38 mouse cellular contexts compared by ENCODE assay signal in genomic region chr9:72936301-72936700, GRCm38 (mm10). TPM values are rescaled to one million over a fixed set of nuclear protein-coding genes. Genes with fewer than 3 reads are reported as not detected.
DNase-seq lines count a peak whose midpoint lies in the region; ATAC-seq and TF ChIP-seq lines count a peak whose summit lies in the region.
"Had no signal": no experiment of that assay in that cellular context is flagged by ENCODE, and none has a peak within 500 bp of the region (broad histone marks: within the 10 kb centered on the region; RNA-seq: fewer than 3 reads in every experiment).

No protein-coding gene starts in this region.

- TF ChIP-seq CTCF in forebrain, postnatal 0 days (IDR thresholded peaks at IDR 0.05; ENCODE audit: low read depth), result no peak
- TF ChIP-seq CTCF in liver, adult 2 months (IDR thresholded peaks at IDR 0.05; ENCODE audit: low read depth, low read length), result no peak
- TF ChIP-seq CTCF in kidney, adult 2 months (conservative IDR thresholded peaks at IDR 0.05; ENCODE audit: insufficient read depth, insufficient read length, low read depth, low read length), result no peak

- no peak overlapping the region for H3K9ac ChIP-seq in forebrain, postnatal 0 days
- H3K9ac ChIP-seq in liver, adult 2 months (ENCODE audit: low read depth, low read length), result no peak overlapping the region
- H3K9ac ChIP-seq in liver, embryonic 12.5 days, result no peak overlapping the region
- H3K9ac ChIP-seq: embryonic facial prominence, embryonic 12.5 days; heart, embryonic 13.5 days; intestine, embryonic 15.5 days; lung, embryonic 14.5 days had no signal

- no peaks in the 10 kb centered on the region for H3K4me1 ChIP-seq in forebrain, postnatal 0 days (ENCODE audit: insufficient read depth)
- no peaks in the 10 kb centered on the region for H3K4me1 ChIP-seq in forebrain, embryonic 10.5 days
- no peaks in the 10 kb centered on the region for H3K4me1 ChIP-seq in liver, adult 2 months (ENCODE audit: control insufficient read depth, insufficient read depth, low read length)
- H3K4me1 ChIP-seq in liver, embryonic 12.5 days, result no peaks in the 10 kb centered on the region
- H3K4me1 ChIP-seq in kidney, adult 2 months (ENCODE audit: control insufficient read depth, insufficient read depth, low read length), result no peaks in the 10 kb centered on the region
- H3K4me1 ChIP-seq: embryonic facial prominence, embryonic 12.5 days; heart, embryonic 13.5 days; hindbrain, embryonic 10.5 days; intestine, embryonic 15.5 days had no signal

- H3K27me3 ChIP-seq in forebrain, postnatal 0 days (ENCODE audit: insufficient read depth, low read length), result no peaks in the 10 kb centered on the region
- no peaks in the 10 kb centered on the region for H3K27me3 ChIP-seq in forebrain, embryonic 10.5 days (ENCODE audit: poor library complexity, severe bottlenecking)
- no peaks in the 10 kb centered on the region for H3K27me3 ChIP-seq in liver, adult 2 months (ENCODE audit: control insufficient read depth, insufficient read depth, low read length)
- H3K27me3 ChIP-seq in liver, embryonic 12.5 days (replicated peaks), result no peaks in the 10 kb centered on the region
- no peaks in the 10 kb centered on the region for H3K27me3 ChIP-seq in kidney, adult 2 months (replicated peaks; ENCODE audit: control insufficient read depth, insufficient read depth, low read length)
- H3K27me3 ChIP-seq: embryonic facial prominence, embryonic 12.5 days; heart, embryonic 13.5 days; intestine, embryonic 15.5 days had no signal

- H3K4me2 ChIP-seq in forebrain, postnatal 0 days (ENCODE audit: low read depth), result no peak overlapping the region
- no peak overlapping the region for H3K4me2 ChIP-seq in liver, embryonic 12.5 days
- H3K4me2 ChIP-seq: embryonic facial prominence, embryonic 12.5 days; heart, embryonic 13.5 days; intestine, embryonic 15.5 days; lung, embryonic 14.5 days had no signal

- no peak for TF ChIP-seq POLR2A in liver, adult 2 months (IDR thresholded peaks at IDR 0.05; ENCODE audit: extremely low read depth, insufficient read depth, low read length)
- TF ChIP-seq POLR2A in kidney, adult 2 months (IDR thresholded peaks at IDR 0.05; ENCODE audit: low read depth, low read length), result no peak

- ATAC-seq in forebrain, postnatal 0 days, result no peak
- ATAC-seq in liver, embryonic 12.5 days, result no peak
- ATAC-seq: CD4-positive, CD25-positive, alpha-beta regulatory T cell, adult 4 months; hindbrain, postnatal 0 days; intestine, embryonic 15.5 days; midbrain, embryonic 16.5 days had no signal

- H3K79me2 ChIP-seq in liver, adult 2 months (ENCODE audit: control insufficient read depth, insufficient read depth, low read length), result no peaks in the 10 kb centered on the region

- DNase-seq in forebrain, postnatal 0 days, result no peak
- no peak for DNase-seq in forebrain, embryonic 10.5 days (ENCODE audit: extremely low spot score, low spot score)
- DNase-seq in liver, adult 2 months (ENCODE audit: extremely low read depth, low read depth, low spot score), result peak; percentile 83
- DNase-seq in gonadal fat pad, adult 2 months (ENCODE audit: low read depth), result peak; percentile 52
- DNase-seq in lung, postnatal 25 days (ENCODE audit: low spot score), result peak; percentile 79
- no peak for DNase-seq in ovary, postnatal 14 days (ENCODE audit: low spot score)
- no peak for DNase-seq in kidney, adult 2 months
- DNase-seq: adrenal gland, adult 8-10 months; cerebellum, adult 11 months; cerebellum, adult 9-10 months; embryo, embryonic 11 days; gastrocnemius, postnatal 25 days; heart, postnatal 10 days; kidney, adult 8-10 months; kidney, postnatal 4 days; liver; lung, embryonic 14.5 days; right cerebral cortex, adult 18-20 months; right cerebral cortex, postnatal 4 days; thymus, adult 18-20 months; thymus, postnatal 25 days had no signal

- WGBS in forebrain, postnatal 0 days, result 72% methylated on average over 2 of the region's 2 CpGs
- WGBS in forebrain, embryonic 10.5 days, result 78% methylated on average over 2 of the region's 2 CpGs
- 26% methylated on average over 2 of the region's 2 CpGs for WGBS in liver, adult 2 months
- WGBS in liver, embryonic 12.5 days (ENCODE audit: insufficient replicate concordance), result 49% methylated on average over 2 of the region's 2 CpGs
- 87% methylated on average over 2 of the region's 2 CpGs for WGBS in kidney, adult 2 months

- H3K36me3 ChIP-seq in forebrain, postnatal 0 days (ENCODE audit: insufficient read depth), result no peaks in the 10 kb centered on the region
- peaks cover 40% of the 10 kb centered on the region for H3K36me3 ChIP-seq in forebrain, embryonic 10.5 days (replicated peaks)
- H3K36me3 ChIP-seq in liver, adult 2 months (ENCODE audit: control insufficient read depth, insufficient read depth, low read length), result no peaks in the 10 kb centered on the region
- no peaks in the 10 kb centered on the region for H3K36me3 ChIP-seq in liver, embryonic 12.5 days
- H3K36me3 ChIP-seq in kidney, adult 2 months (ENCODE audit: control insufficient read depth, insufficient read depth, low read length), result no peaks in the 10 kb centered on the region
- H3K36me3 ChIP-seq: intestine, embryonic 15.5 days had no signal

- H3K4me3 ChIP-seq in forebrain, postnatal 0 days (ENCODE audit: low read depth, low read length), result no peak overlapping the region
- H3K4me3 ChIP-seq in forebrain, embryonic 10.5 days, result no peak overlapping the region
- no peak overlapping the region for H3K4me3 ChIP-seq in liver, adult 2 months (ENCODE audit: insufficient read depth, low read depth, low read length)
- no peak overlapping the region for H3K4me3 ChIP-seq in liver, embryonic 12.5 days
- H3K4me3 ChIP-seq in kidney, adult 2 months (ENCODE audit: insufficient read depth, low read depth, low read length), result no peak overlapping the region
- H3K4me3 ChIP-seq: embryonic facial prominence, embryonic 12.5 days; heart, embryonic 13.5 days; hindbrain, embryonic 10.5 days; intestine, embryonic 15.5 days; midbrain, embryonic 10.5 days had no signal

- no peaks in the 10 kb centered on the region for H3K9me3 ChIP-seq in forebrain, postnatal 0 days (ENCODE audit: low read length)
- H3K9me3 ChIP-seq in forebrain, embryonic 10.5 days, result peaks cover 6% of the 10 kb centered on the region; the same call in 1 of the 2 replicates
- no peaks in the 10 kb centered on the region; the same call in 1 of the 2 replicates for H3K9me3 ChIP-seq in liver, embryonic 12.5 days (replicated peaks)
- H3K9me3 ChIP-seq: embryonic facial prominence, embryonic 12.5 days; heart, embryonic 13.5 days; intestine, embryonic 15.5 days had no signal

- 0 out of 2 replicates have a peak overlapping the region, but pooled peaks have one; percentile 4 for H3K27ac ChIP-seq in forebrain, postnatal 0 days (ENCODE audit: low read depth, low read length)
- H3K27ac ChIP-seq in forebrain, embryonic 10.5 days, result no peak overlapping the region
- H3K27ac ChIP-seq in liver, adult 2 months (replicated peaks; ENCODE audit: insufficient read depth, low read depth, low read length), result no peak overlapping the region
- H3K27ac ChIP-seq in liver, embryonic 12.5 days, result no peak overlapping the region
- H3K27ac ChIP-seq in kidney, adult 2 months (ENCODE audit: insufficient read depth, low read depth, low read length), result no peak overlapping the region
- H3K27ac ChIP-seq: embryonic facial prominence, embryonic 12.5 days; heart, embryonic 13.5 days; hindbrain, embryonic 10.5 days; hindbrain, postnatal 0 days; intestine, embryonic 15.5 days; kidney, postnatal 0 days; midbrain, embryonic 10.5 days; stomach, postnatal 0 days had no signal

RNA-seq across cellular contexts. Expression of gene Pygo1, which starts 10.9 kb away (rescaled TPM):
- total RNA-seq in forebrain, postnatal 0 days (2014; rRNA removed), result 34.6 and 41.7 TPM in 2 replicates
- 5.7 and 9.6 TPM in 2 replicates for polyA plus RNA-seq in forebrain, postnatal 0 days (2015; fragmentation: Nextera tagmentation; extraction: Ambion mirVana)
- polyA plus RNA-seq in forebrain, embryonic 10.5 days (2016; fragmentation: Nextera tagmentation; extraction: Ambion mirVana), result 5.2 and 5.5 TPM in 2 replicates
- total RNA-seq in liver, adult 2 months (2014; rRNA removed), result 0.20 and 0.46 TPM in 2 replicates
- 0.21 and 0.22 TPM in 2 replicates for polyA plus RNA-seq in liver, adult 2 months (2012; rRNA removed)
- 0.35 and 0.48 TPM in 2 replicates for polyA plus RNA-seq in liver, embryonic 12.5 days (2016; fragmentation: Nextera tagmentation; extraction: Ambion mirVana)
- polyA plus RNA-seq in gonadal fat pad, adult 2 months (2012; rRNA removed), result 0.76 and 1.1 TPM in 2 replicates
- 0.22 and 0.38 TPM in 2 replicates for polyA plus RNA-seq in kidney, adult 2 months (2012; rRNA removed)
- total RNA-seq: megakaryocyte progenitor cell, adult 5-6 weeks; neutrophil, adult 5-6 weeks had no signal
- polyA plus RNA-seq: CD4-positive, CD25-positive, alpha-beta regulatory T cell, adult 4 months had no signal

RNA-seq across cellular contexts. Expression of gene Dyx1c1, which starts 22.3 kb away (rescaled TPM):
- total RNA-seq in forebrain, postnatal 0 days (2014; rRNA removed), result 1.0 and 2.9 TPM in 2 replicates
- 2.6 and 3.2 TPM in 2 replicates for polyA plus RNA-seq in forebrain, postnatal 0 days (2015; fragmentation: Nextera tagmentation; extraction: Ambion mirVana)
- polyA plus RNA-seq in forebrain, embryonic 10.5 days (2016; fragmentation: Nextera tagmentation; extraction: Ambion mirVana), result 1.5 and 1.8 TPM in 2 replicates
- 0.09 and 0.20 TPM in 2 replicates for total RNA-seq in liver, adult 2 months (2014; rRNA removed)
- polyA plus RNA-seq in liver, adult 2 months (2012; rRNA removed), result 0.05 and 0.24 TPM in 2 replicates
- 0.10 and 0.37 TPM in 2 replicates for polyA plus RNA-seq in liver, embryonic 12.5 days (2016; fragmentation: Nextera tagmentation; extraction: Ambion mirVana)
- 1.1 and 1.8 TPM in 2 replicates for polyA plus RNA-seq in gonadal fat pad, adult 2 months (2012; rRNA removed)
- 1.1 and 1.3 TPM in 2 replicates for polyA plus RNA-seq in kidney, adult 2 months (2012; rRNA removed)

RNA-seq across cellular contexts. Expression of gene Gm44503, which starts 22.4 kb away (rescaled TPM):
- total RNA-seq in forebrain, postnatal 0 days (2014; rRNA removed), result 0.10 TPM in 1 of 2 replicates, not detected in the other
- polyA plus RNA-seq in forebrain, postnatal 0 days (2015; fragmentation: Nextera tagmentation; extraction: Ambion mirVana), result not detected in 2 replicates
- polyA plus RNA-seq in forebrain, embryonic 10.5 days (2016; fragmentation: Nextera tagmentation; extraction: Ambion mirVana), result not detected in 2 replicates
- total RNA-seq in liver, adult 2 months (2014; rRNA removed), result not detected in 2 replicates
- polyA plus RNA-seq in liver, adult 2 months (2012; rRNA removed), result not detected in 2 replicates
- 0.13 TPM in 1 of 2 replicates, not detected in the other for polyA plus RNA-seq in liver, embryonic 12.5 days (2016; fragmentation: Nextera tagmentation; extraction: Ambion mirVana)
- not detected in 2 replicates for polyA plus RNA-seq in gonadal fat pad, adult 2 months (2012; rRNA removed)
- not detected in 2 replicates for polyA plus RNA-seq in kidney, adult 2 months (2012; rRNA removed)
- total RNA-seq: adrenal gland, adult 8-10 months; gastrocnemius, postnatal 25 days; heart, adult 8-10 months; heart, postnatal 10 days; hindbrain, postnatal 0 days; megakaryocyte progenitor cell, adult 5-6 weeks had no signal
- polyA plus RNA-seq: embryonic facial prominence, embryonic 12.5 days; heart, embryonic 13.5 days; hindbrain, embryonic 10.5 days; hindbrain, postnatal 0 days; intestine, embryonic 15.5 days; kidney, postnatal 0 days; limb, embryonic 11.5 days; lung, embryonic 14.5 days; midbrain, embryonic 10.5 days; midbrain, embryonic 16.5 days; neural tube, embryonic 11.5 days; spleen, adult 2 months; stomach, postnatal 0 days had no signal

RNA-seq across cellular contexts. Expression of gene Ccpg1os, which starts 48.9 kb away (rescaled TPM):
- 24.7 and 26.8 TPM in 2 replicates for total RNA-seq in forebrain, postnatal 0 days (2014; rRNA removed)
- 18.8 and 22.7 TPM in 2 replicates for polyA plus RNA-seq in forebrain, postnatal 0 days (2015; fragmentation: Nextera tagmentation; extraction: Ambion mirVana)
- 15.4 and 18.7 TPM in 2 replicates for polyA plus RNA-seq in forebrain, embryonic 10.5 days (2016; fragmentation: Nextera tagmentation; extraction: Ambion mirVana)
- 11.9 and 15.8 TPM in 2 replicates for total RNA-seq in liver, adult 2 months (2014; rRNA removed)
- polyA plus RNA-seq in liver, adult 2 months (2012; rRNA removed), result 9.4 and 10.1 TPM in 2 replicates
- polyA plus RNA-seq in liver, embryonic 12.5 days (2016; fragmentation: Nextera tagmentation; extraction: Ambion mirVana), result 4.4 and 4.6 TPM in 2 replicates
- 25.7 and 31.6 TPM in 2 replicates for polyA plus RNA-seq in gonadal fat pad, adult 2 months (2012; rRNA removed)
- 29.1 and 34.8 TPM in 2 replicates for polyA plus RNA-seq in kidney, adult 2 months (2012; rRNA removed)

RNA-seq across cellular contexts. Expression of gene Ccpg1, which starts 48.9 kb away (rescaled TPM):
- 31.0 and 31.9 TPM in 2 replicates for total RNA-seq in forebrain, postnatal 0 days (2014; rRNA removed)
- polyA plus RNA-seq in forebrain, postnatal 0 days (2015; fragmentation: Nextera tagmentation; extraction: Ambion mirVana), result 29.8 and 42.5 TPM in 2 replicates
- polyA plus RNA-seq in forebrain, embryonic 10.5 days (2016; fragmentation: Nextera tagmentation; extraction: Ambion mirVana), result 15.5 and 15.9 TPM in 2 replicates
- 36.8 and 46.1 TPM in 2 replicates for total RNA-seq in liver, adult 2 months (2014; rRNA removed)
- polyA plus RNA-seq in liver, adult 2 months (2012; rRNA removed), result 6.3 and 6.7 TPM in 2 replicates
- polyA plus RNA-seq in liver, embryonic 12.5 days (2016; fragmentation: Nextera tagmentation; extraction: Ambion mirVana), result 12.6 and 13.0 TPM in 2 replicates
- 15.2 and 24.0 TPM in 2 replicates for polyA plus RNA-seq in gonadal fat pad, adult 2 months (2012; rRNA removed)
- 20.1 and 30.2 TPM in 2 replicates for polyA plus RNA-seq in kidney, adult 2 months (2012; rRNA removed)

Comparison
In these comparisons a context has a peak if more than half of its experiments do, and no peak if none do; other contexts are left out.
1. DNase-seq: peak in liver, adult 2 months (single experiment), gonadal fat pad, adult 2 months (single experiment) and lung, postnatal 25 days (single experiment); none in forebrain, postnatal 0 days (single experiment), forebrain, embryonic 10.5 days (single experiment), ovary, postnatal 14 days (single experiment) and kidney, adult 2 months (single experiment).